Comparison of ENCODE assay signal across 16 mouse cellular contexts in genomic region chr2:22845514-22845913, GRCm38 (mm10).
"Had no signal": no experiment of that assay in that cellular context is flagged by ENCODE, and none has a peak within 500 bp of the region (broad histone marks: within the 10 kb centered on the region; RNA-seq: fewer than 3 reads in every experiment).

No protein-coding gene starts in this region.

- DNase-seq: heart, postnatal 10 days; heart, postnatal 14 days; heart, postnatal 36 days; heart, postnatal 4 days; kidney, adult 11 months; kidney, adult 18-20 months; kidney, adult 2 months; kidney, adult 8-10 months; kidney, adult 9 months; kidney, postnatal 10 days; kidney, postnatal 14 days; kidney, postnatal 25 days; kidney, postnatal 36 days; kidney, postnatal 4 days; layer of hippocampus, adult 9-11 months; layer of hippocampus, postnatal 36 days had no signal
